Comparison of ENCODE assay signal across 22 mouse cellular contexts in genomic region chr9:114110268-114110667, GRCm38 (mm10). TPM values are rescaled to one million over a fixed set of nuclear protein-coding genes. Genes with fewer than 3 reads are reported as not detected.
DNase-seq lines count a peak whose midpoint lies in the region; ATAC-seq lines count a peak whose summit lies in the region.
"Had no signal": no experiment of that assay in that cellular context is flagged by ENCODE, and none has a peak within 500 bp of the region (broad histone marks: within the 10 kb centered on the region; RNA-seq: fewer than 3 reads in every experiment).

No protein-coding gene starts in this region.

- no peaks in the 10 kb centered on the region for H3K4me1 ChIP-seq in forebrain, embryonic 16.5 days (replicated peaks; ENCODE audit: control insufficient read depth, insufficient read depth, low read length)
- H3K4me1 ChIP-seq in kidney, embryonic 15.5 days, result no peaks in the 10 kb centered on the region
- H3K4me1 ChIP-seq: embryonic facial prominence, embryonic 12.5 days; liver, embryonic 13.5 days; stomach, embryonic 15.5 days had no signal

- ATAC-seq in forebrain, embryonic 16.5 days, result peak; percentile 74
- no peak for ATAC-seq in kidney, embryonic 15.5 days (replicated peaks; ENCODE audit: low FRiP score)
- ATAC-seq: hindbrain, embryonic 16.5 days; intestine, postnatal 0 days had no signal

- peak; percentile 49 for DNase-seq in heart, adult 11 months
- DNase-seq in heart, postnatal 36 days, result no peak
- DNase-seq in brain, adult 2 months (ENCODE audit: low read depth, low spot score), result peak; percentile 22
- peak; percentile 30 for DNase-seq in cerebellum, adult 9-10 months
- no peak for DNase-seq in kidney, postnatal 25 days
- DNase-seq: adrenal gland, adult 8-10 months; gastrocnemius, postnatal 10 days; heart, adult 18-20 months; heart, postnatal 4 days; liver, embryonic 13.5 days; retina, postnatal 1 day; thymus, adult 2 months had no signal

- no peaks in the 10 kb centered on the region for H3K27me3 ChIP-seq in forebrain, embryonic 16.5 days (replicated peaks; ENCODE audit: control insufficient read depth, insufficient read depth, low read length)
- no peaks in the 10 kb centered on the region for H3K27me3 ChIP-seq in kidney, embryonic 15.5 days
- H3K27me3 ChIP-seq: embryonic facial prominence, embryonic 12.5 days; limb, embryonic 13.5 days; liver, embryonic 13.5 days; stomach, embryonic 15.5 days had no signal

- no peak overlapping the region for H3K4me3 ChIP-seq in forebrain, embryonic 16.5 days (replicated peaks; ENCODE audit: low read length)
- H3K4me3 ChIP-seq in kidney, embryonic 15.5 days (replicated peaks), result no peak overlapping the region
- H3K4me3 ChIP-seq: embryonic facial prominence, embryonic 12.5 days; erythroblast, embryonic 14.5 days; limb, embryonic 13.5 days; liver, embryonic 13.5 days; stomach, embryonic 15.5 days had no signal

- H3K27ac ChIP-seq in forebrain, embryonic 16.5 days (ENCODE audit: low read length), result no peak overlapping the region
- H3K27ac ChIP-seq in kidney, embryonic 15.5 days, result no peak overlapping the region
- H3K27ac ChIP-seq: embryonic facial prominence, embryonic 12.5 days; kidney, postnatal 0 days; limb, embryonic 13.5 days; liver, embryonic 13.5 days; stomach, embryonic 15.5 days had no signal

- no peaks in the 10 kb centered on the region for H3K36me3 ChIP-seq in forebrain, embryonic 16.5 days (ENCODE audit: control insufficient read depth, insufficient read depth)
- H3K36me3 ChIP-seq in kidney, embryonic 15.5 days, result no peaks in the 10 kb centered on the region
- H3K36me3 ChIP-seq: embryonic facial prominence, embryonic 12.5 days; limb, embryonic 13.5 days; liver, embryonic 13.5 days; stomach, embryonic 15.5 days had no signal

- H3K9ac ChIP-seq in forebrain, embryonic 16.5 days (replicated peaks; ENCODE audit: low read depth, low read length), result no peak overlapping the region
- H3K9ac ChIP-seq in kidney, embryonic 15.5 days, result no peak overlapping the region
- H3K9ac ChIP-seq: embryonic facial prominence, embryonic 12.5 days; limb, embryonic 13.5 days; liver, embryonic 13.5 days; stomach, embryonic 15.5 days had no signal

- intact Hi-C loops in heart, postnatal 36 days (cut with DNase I), result loop anchor here (10.0 kb wide), 2 partner anchors 365 to 395 kb away; partner anchors contain the start of gene Clasp2

- H3K9me3 ChIP-seq in forebrain, embryonic 16.5 days (ENCODE audit: control insufficient read depth, low read length), result no peaks in the 10 kb centered on the region
- no peaks in the 10 kb centered on the region for H3K9me3 ChIP-seq in kidney, embryonic 15.5 days (replicated peaks)
- H3K9me3 ChIP-seq: embryonic facial prominence, embryonic 12.5 days; limb, embryonic 13.5 days; liver, embryonic 13.5 days; stomach, embryonic 15.5 days had no signal

- H3K4me2 ChIP-seq in forebrain, embryonic 16.5 days (ENCODE audit: low read length), result no peak overlapping the region
- no peak overlapping the region for H3K4me2 ChIP-seq in kidney, embryonic 15.5 days
- H3K4me2 ChIP-seq: embryonic facial prominence, embryonic 12.5 days; limb, embryonic 13.5 days; liver, embryonic 13.5 days; midbrain, embryonic 11.5 days; stomach, embryonic 15.5 days had no signal

- 59% methylated on average over 2 of the region's 2 CpGs for WGBS in forebrain, embryonic 16.5 days
- 86% methylated on average over 2 of the region's 2 CpGs for WGBS in kidney, embryonic 15.5 days

RNA-seq across cellular contexts. Expression of gene Susd5, which starts 53.3 kb away (rescaled TPM):
- total RNA-seq in heart, postnatal 36 days (2021), result 1 to 10 TPM; 1.2 to 1.4 TPM
- 0.75 TPM in 1 of 2 replicates, not detected in the other for polyA plus RNA-seq in forebrain, embryonic 16.5 days (2015; fragmentation: Nextera tagmentation; extraction: Ambion mirVana)
- 0.98 and 0.99 TPM in 2 replicates for polyA plus RNA-seq in kidney, embryonic 15.5 days (2015; fragmentation: Nextera tagmentation; extraction: Ambion mirVana)
- polyA plus RNA-seq: erythroblast, embryonic 14.5 days; liver, embryonic 13.5 days had no signal

Comparison
In these comparisons a context has a peak if more than half of its experiments do, and no peak if none do; other contexts are left out.
1. DNase-seq: peak in heart, adult 11 months (single experiment), brain, adult 2 months (single experiment) and cerebellum, adult 9-10 months (single experiment); none in heart, postnatal 36 days (0 of 2) and kidney, postnatal 25 days (0 of 2).